Mouse (Mus musculus) lung, postnatal 14 days (tissue): ENCODE results near the gene Nhsl1.
A peak's percentile ranks its signal among the peaks of the same experiment; 100 is the strongest.

ENCODE experiments used
- DNase-seq: peaks from one replicate; pipeline ENCODE4 v3.0.0; 2021

Gene Nhsl1

DNA sequence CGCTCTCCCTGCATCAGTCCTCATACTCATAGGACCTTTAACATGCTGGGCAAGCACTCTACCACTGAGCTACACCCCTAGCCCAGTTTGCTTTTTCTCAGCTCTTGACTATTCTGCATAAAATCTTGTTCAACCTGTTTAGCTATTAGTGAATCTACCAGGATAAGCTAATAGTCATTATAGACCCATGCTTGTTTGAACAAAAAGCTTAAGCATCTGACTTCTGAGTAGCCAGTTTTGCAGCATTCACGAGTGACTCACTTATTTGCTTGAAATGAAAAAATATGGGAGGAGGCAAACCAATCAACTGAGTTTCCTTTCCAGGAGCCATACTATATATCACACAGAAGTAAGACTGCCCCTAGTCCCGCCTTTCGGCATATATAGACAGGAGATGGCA, 32.0 kb downstream of the Nhsl1 start:
- no peak for DNase-seq

DNA sequence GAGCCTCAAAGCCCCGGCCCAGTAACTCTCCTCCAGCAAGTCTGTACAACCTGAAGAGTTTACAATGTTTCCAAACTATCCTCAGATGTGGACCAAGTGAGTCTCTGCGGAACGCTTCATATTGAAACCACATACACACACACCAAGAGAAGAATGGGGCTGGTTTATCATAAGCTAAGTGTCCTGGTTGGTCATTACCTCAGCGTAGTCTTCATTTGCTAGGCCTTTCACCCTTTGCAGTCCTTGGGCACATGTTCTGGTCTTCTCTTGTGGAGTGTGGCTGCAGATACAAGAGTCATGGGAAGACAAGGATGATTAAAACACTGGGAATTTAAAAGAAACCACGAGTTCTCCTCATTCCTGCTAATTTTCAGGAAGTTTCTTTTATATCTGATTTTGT, 34.2 kb downstream of the Nhsl1 start:
- no peak for DNase-seq

DNA sequence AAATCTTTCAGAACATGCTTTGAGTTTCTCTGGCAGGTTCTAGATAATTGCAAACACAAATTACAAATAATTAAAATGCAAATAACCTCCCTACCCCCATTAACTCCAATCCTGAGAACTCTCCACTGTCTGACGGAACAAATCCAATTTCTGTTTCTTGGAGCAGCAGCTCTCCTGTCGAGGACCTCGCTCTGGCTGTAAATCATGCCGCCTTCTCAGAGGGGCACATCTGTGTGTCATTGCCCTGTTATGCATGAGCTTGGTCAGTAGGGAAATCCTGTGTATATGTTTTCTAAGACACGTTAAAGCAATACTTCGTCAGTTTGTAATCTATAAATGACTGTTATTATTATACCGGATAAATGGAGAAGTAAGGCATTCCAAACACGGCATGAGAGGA, 35.3 kb downstream of the Nhsl1 start:
- no peak for DNase-seq

DNA sequence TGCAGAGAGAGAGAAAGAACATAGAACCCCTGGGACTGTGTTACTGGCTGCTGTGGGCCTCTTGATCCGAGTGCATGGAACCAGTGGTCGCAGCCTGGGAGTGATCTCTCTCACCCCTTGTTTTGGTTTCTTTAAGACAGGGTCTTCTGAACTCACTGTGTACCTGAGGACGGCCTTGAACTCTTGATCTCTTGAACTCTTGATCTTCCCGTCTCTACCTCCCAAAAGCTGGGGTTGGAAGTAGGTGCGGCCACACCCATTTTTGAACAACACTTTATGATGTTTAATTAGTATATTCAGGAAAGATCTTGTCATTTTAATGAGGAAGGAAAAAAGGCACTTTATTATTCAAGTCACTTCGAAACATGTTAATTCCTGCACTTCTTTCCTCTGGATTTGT, 37.7 kb downstream of the Nhsl1 start:
- no peak for DNase-seq

DNA sequence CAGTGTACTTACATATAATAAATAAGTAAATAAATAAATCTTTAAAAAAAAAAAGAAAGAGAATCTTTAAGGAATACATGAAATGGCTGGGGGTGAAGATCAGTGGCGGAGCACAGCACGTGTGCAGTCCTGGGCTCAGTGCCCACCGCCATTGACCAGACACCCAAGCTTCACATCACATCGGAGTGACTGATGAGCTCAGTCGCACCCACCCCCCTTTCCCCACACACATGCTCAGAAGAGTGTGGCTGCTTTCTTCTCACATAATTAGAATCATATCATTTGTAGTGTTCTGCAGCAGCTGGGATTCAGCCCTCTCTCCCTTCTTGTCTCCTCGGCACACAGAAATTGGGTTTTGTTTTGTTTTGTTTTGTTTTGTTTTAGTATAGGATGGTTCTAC, 38.4 kb downstream of the Nhsl1 start:
- DNase-seq, result no peak

DNA sequence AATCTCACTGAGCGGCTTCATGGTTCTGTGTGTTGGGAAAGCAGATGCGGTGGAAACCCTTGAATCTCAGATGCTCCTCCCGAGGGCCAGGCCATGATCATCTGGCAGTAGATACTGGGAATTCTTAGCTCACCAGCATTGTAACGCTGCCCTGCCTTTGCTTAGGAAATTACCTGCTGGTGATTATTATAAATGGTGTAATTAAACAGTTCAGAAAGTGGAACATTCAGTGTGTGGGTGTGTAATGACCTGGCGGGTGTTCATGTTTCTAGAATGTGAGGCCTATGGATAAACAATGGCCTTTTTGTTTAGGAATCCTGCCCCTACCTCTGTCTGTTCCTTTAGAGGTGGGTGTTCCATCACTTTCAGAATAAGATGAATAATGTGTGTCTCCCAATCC, 39.7 kb downstream of the Nhsl1 start:
- no peak for DNase-seq

DNA sequence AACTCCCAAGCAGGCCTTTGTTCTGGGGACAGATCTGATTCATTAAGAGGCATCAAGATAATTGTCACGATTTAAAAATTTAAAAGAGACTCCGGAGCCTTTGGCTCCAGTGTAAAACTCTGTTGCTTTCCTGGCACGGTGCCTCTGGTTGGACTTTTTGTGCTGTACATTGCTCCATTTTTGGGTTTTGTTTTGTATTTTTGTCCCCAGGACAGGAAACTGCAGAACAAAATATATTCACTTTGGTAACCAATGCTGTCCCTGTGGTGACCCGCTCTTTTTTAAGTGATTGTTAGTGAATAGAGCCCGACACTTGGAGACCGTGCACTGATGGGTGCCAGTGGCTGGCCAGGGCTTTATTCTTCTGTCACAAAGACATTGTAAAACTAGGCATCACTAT, 41.4 kb downstream of the Nhsl1 start:
- DNase-seq, result no peak

DNA sequence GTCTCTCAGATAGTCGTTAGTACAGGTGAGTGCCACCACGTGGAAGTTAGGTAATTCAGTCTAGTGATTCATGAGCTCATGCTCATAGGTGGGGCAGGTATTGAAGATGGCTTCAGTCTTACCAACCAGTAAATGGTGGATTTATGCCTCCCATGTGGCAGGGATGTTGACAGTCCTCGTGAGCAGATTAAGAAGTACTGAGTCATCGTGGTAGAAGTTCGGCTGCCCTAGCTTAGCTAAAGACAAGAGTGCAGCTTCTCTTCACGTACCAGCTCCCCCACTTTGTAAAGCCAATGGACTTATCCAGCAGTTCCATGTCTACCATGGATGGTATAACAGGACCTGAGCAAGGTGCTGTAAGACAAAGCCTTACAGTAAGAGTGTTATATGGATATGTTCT, 46.6 kb downstream of the Nhsl1 start:
- DNase-seq, result no peak

DNA sequence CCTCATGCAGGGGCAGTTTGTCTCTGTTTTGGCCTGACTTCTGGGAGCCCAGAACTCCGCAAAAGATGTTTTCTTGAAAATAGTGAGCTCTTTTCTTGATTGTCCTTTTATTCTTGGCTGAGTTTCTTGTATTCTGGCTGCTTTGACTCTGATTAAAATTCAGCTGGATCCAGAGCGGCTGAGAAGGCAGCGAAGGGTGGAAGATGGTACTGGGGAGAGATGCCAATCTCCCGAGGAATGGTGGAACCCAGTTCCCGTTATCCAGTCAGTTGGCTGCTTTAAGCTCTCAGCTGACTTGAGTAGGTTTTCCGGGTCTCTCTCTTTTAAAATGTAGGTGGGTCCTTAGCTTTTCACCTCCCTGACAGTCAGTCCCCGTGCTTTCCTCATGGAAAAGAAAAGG, 47.9 kb downstream of the Nhsl1 start:
- no peak for DNase-seq

DNA sequence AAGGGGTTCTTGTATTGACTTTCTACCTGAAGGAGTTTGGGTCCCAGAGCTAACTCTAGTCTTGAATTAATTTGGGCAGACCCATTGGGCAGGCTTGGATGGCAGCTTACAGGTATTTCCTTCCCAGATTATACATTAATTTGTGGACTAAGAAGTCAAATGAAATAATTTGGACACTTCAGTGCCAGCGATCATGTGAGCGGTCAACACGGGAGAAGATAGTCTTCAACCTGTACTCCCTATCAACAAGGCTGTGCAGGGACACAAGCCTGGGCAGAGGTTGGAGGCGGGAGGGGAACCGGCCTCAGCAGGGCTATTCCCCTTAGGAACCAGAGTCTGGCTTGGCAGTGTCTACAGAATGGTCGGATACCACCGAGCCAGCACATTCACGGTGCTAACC, 49.3 kb downstream of the Nhsl1 start:
- no peak for DNase-seq

DNA sequence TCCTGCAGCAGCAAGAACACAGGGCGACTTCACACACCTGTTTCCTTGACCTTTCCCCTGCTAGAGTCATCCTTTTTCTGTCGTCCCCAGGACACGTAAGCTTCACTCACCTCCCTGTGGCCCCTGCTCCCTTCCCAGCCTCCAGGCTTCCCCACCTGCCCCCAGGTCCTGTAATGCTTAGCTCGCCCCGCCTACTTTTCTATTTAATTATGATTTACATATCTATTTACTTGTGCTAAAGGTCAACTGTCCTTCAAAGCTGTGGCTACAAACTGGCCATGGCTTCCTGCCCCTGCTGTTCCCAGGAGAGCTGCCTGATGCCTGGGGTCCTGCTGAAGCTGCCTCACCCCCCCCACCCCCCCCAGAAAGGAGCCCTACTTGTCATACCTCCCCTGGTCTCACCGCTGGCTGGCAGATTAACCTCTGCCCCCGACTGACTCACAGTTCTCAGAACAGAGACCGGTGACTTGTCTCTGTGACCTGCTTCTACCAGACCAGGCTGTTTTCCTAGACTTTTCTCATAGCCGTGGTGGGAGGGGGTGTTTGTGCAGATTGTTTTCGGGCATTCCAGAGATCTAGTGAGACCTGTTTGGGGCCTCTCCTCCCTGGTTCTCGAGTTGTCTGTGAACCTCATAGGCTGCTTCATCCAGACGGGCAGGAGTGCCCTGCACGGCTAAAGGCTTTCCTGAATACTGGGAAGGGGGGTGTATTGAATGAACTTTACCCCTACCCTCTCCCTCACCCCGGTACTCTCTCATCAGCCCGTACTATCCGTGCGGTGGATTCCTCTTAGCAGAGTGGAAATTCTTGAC, 51.9 kb downstream of the Nhsl1 start:
- no peak for DNase-seq

DNA sequence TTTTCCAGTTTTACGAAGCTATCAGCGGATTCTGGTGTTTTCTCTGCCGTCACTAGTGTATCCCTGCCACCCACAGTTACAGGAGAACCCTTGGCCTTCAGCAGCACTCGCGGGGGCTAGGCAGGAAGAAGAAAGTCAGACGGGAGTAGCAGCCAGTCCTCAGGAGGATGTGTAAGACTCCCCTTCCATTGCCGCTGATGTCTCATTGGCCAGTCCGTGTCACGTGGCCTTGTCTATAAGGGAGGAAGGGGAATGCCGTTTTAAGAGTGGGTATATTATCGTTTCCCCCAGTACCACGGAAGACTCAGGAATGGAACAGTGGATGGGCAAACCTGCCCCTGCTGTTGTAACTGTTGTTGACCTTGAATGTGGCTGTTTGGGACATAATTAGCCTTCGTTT, 53.1 kb downstream of the Nhsl1 start:
- no peak for DNase-seq

DNA sequence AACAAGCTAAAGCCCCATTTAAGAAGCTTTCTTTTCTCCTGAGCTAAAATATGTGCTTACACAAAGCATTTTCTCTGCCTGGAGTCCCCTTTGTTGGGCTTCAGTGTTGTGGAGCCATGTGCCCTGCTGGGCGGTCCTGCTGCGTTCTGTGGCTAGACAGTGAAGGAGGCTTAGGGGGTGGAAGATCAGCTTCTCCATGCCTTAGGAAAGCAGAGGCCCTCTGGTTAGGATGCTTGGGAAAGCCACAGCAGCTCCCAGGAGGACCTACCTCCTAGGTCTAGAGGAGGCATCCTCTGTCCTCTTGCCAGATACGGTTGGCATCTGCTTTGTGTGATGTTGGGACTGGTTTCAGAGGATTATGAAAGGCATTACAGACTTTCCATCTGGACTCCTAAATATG, 56.5 kb downstream of the Nhsl1 start:
- DNase-seq, result no peak

DNA sequence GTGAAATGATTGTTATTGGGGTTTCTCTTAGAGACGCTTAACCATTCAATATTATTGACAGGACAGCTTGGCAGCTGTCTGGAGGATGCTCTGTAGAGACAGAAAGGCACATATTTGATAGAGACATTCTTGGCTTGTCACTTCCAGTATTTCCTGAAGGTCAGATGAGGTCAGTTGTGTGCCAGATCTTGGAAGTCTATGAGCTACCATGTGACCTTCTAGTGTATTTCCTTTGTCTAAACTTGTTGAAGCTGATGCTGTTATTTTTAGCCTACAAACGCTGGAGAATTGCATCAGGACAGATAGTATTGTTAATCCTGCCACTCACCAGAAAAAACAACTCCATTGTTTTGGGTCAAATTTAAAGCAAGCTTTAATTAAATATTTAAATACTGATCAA, 66.0 kb downstream of the Nhsl1 start:
- no peak for DNase-seq

DNA sequence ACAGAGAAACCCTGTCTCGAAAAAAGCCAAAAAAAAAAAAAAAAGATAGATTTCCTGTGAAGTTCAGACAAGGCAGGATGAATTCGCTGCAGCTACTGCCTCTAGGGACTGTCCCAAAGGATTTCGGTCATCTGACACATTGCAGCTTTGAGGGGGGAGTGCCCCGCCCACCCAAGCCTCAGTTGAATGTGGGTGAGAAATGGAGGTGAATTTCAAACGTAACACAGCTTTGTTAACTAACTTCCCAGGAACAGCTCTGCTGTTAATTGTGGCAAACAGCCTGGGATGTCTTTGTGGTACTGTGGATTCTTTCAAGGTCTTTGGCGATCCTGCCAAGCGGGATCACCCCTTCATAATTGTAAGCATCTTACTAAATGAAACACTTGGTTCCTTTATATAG, 67.4 kb downstream of the Nhsl1 start:
- no peak for DNase-seq

DNA sequence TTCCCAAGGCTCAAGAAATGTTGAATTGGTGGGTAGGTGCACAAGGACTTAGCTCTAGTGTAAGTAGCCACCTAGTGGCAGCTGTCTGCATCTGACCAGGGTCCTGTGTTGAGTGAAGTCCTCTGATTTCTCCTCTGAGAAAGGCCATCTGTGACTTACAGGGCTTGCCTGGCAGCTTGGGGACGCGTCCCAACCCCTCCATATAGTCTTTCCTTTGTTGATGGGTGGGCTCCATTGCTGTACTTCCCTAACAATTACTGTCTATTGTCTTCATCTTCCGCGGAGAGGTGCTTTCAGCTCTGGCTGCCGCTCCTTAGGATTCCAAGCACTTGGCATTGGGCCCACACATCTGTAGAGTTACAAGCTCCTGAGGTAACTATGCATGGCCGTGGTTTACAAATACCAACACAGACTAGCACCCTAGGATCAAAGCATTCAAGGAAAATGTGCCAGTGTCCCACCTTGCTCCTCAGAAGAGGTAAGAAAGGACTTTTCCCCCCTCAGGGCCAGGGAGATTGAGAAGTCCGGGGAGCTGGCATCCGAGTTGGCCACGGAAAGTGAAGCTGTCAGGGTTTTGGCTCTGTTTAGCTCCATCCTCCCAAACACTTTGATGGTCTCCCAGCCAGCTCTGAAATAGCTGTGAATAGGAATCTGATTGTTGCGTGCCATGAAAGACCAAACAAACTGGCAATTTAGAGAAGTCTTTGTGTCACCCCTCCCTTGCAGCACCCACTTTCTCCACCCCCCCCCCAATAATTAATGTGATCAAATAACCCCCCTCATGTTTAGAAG, 70.2 kb downstream of the Nhsl1 start:
- peak; percentile 71 for DNase-seq

DNA sequence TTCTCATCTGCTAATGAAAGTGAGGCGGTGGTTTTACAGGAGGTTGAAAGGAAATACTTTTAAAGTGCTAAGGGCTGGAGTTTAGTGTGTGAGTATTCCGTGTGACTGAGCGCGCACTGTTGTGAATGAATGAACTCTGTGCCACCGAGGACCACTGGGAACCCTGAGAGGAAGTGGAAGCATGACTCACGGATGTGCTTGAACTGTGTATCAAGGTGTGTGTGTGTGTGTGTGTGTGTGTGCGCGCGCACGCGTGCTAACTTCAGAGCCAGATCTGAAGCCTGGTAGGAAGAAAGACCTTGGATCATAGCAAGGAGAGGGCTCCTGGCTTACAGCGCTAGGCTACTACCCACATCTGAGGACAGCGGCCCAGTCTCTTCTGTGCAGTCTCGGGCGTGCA, 71.2 kb downstream of the Nhsl1 start:
- no peak for DNase-seq

DNA sequence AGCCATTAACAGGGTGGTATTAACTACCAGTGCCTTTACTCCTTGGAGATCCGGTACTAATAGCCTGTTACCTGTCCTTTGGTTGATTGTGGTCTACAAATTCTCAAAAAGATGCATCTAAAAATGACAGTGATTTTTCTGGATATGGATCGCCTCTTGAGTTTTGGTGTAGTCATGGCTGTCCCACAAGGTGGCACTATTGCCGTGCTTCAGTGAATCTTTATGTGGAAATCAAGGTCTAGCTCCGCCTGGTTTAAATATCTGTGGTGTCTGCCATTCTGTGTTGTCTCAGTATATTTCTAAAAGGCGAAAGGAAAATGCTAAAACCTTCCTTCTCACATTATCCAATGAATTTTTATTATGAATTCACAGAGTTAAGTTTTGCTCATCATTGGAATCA, 72.8 kb downstream of the Nhsl1 start:
- peak; percentile 59 for DNase-seq

DNA sequence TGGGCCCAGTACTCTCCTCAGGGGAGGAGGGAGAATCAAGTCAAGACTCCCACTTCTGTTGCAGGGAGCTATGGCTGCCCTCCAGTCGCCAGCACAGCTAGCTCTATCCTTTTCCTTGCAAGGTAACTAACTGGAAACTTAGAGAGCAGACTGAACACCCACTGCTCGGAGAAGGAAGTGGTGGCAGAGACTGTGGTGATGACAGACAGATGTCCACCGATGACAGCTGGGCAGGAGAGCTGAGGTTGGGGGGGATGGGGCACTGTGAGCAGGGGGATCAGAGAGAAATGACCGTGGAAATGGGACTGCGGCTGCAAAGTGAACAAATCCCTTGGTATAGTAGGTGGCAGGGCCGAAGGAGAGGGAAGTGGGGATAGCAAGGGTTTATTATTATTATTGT, 73.5 kb downstream of the Nhsl1 start:
- no peak for DNase-seq

DNA sequence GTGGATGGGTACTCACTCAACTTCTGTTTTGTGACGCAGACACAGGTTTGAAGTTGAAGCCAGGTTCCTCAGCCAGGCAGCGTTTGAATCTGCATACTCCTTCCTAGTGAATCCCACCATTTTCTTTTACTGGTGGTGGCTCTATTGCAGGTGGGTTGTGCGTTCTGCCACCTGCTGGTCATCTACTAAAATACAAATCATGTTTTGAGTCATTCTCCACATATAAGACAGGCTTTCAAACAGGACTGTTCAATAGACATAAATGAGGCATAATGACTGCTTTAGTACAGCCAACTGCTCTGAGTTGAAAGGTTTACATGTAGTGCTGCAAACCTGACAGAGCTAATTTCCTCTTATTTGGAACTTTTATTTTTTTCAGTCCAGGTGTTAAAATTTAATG, 75.0 kb downstream of the Nhsl1 start:
- no peak for DNase-seq

DNA sequence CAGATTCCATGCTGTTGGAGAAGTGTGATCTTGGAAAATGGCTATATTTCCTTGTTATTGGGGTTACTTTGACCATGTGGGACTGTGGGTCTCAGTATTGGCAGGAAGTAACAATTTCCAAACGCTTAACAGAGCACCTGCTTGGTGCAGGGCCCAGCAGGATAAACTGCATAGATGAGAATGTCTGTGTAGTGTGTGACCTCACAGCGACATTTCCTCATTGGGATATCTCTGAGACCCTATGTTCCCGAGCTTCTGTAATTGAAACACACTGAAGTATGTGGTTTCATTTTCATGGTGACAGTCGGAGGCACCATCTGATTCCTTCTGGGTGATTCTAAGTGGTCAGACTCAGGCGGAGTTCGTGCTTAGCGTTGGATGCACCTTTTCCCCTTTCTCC, 75.5 kb downstream of the Nhsl1 start:
- DNase-seq, result no peak

DNA sequence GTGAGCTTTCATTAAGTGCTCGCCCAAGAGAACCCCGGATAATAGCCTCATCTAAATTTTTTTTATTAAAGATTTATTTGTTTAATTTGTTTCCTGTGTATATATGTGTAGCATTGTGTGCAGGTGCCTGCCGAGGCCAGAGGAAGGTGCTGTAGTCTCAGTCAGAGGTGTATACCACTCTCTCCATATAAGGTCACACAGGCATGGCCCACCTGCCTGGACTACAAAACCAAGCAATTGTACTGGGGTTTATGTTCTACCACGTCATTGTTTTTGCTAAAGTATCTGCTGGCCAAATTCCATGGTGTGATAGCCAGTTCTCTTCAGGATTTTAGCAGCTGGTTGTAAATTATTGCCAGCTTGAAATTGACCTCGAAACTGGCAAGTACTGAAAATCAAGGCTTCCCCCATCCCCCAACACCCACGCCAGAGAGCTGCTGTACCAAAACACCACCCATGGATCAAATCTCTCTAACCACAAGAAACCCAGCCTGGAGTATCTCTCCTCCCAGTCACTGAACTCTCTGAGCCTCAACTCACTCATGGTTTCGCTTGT, 81.4 kb downstream of the Nhsl1 start:
- DNase-seq, result no peak

DNA sequence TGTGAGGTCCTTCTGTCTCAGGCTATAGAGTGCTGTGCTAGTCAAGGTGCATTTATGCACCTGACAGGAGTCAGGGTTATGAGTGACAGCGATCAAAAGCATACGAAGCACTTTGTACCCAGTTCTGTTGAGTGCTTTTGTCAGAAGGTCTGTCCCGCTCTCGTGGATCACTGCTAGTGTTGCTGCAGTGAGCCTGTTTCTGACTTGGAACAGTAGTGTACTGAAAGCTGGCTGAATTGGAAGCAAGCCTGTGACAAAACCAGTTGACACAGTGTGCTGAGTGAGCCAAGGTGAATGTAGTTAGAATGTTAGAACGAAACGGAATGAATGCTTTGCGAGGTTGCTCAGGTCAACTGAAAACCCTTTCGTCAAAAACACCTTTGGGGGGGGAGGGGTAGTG, 82.2 kb downstream of the Nhsl1 start:
- DNase-seq, result no peak

DNA sequence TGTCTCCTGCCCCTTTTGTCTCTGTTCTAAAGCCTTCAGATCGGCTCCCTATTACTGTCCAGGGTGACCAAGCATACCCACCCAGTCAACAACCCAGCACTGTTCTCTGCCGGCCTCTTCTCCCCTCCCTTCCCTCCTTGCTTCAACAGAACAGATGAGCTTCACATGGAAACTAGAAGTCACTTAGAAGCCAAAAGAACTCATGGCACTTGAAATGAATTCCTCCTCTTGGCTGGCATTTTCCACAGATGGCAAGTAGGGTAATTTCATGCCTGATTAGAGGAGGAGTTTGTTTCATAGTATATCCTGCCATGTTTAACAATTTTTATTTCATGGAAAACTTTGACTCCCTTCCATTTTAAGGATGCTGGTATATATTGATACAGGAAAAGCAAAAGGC, 85.2 kb downstream of the Nhsl1 start:
- no peak for DNase-seq
